Mouse (Mus musculus) spleen, adult 2 months (tissue): ENCODE measurements around the gene Zfp553.

Source experiments
- CTCF ChIP-seq: fragments of 200-500 bp; IDR thresholded peaks from 2 replicates; pipeline ENCODE4 v1.5.1; 2011; ENCODE audit warnings: mild to moderate bottlenecking, inconsistent platforms; ENCODE audit not compliant: insufficient read depth, insufficient read length, insufficient replicate concordance; ENCODE audit errors: extremely low read depth
- POLR2A ChIP-seq: fragments of 200-500 bp; IDR thresholded peaks from 2 replicates; pipeline ENCODE4 v1.6.1; 2011; ENCODE audit warnings: low read depth, low read length, inconsistent platforms

GRCm38 (mm10) chr7:127190672-127191071 is 42.2 kb upstream of the Zfp553 start:
- TF ChIP-seq POLR2A (no peak), CTCF (no peak)
